Mouse (Mus musculus): ENCODE results near the gene Gm960. TPM values are rescaled to one million over a fixed set of nuclear protein-coding genes. Genes with fewer than 3 reads are reported as not detected.

Gene Gm960
- polyA plus RNA-seq, 1 experiment from 2014 or later, result 0.33 TPM

DNA sequence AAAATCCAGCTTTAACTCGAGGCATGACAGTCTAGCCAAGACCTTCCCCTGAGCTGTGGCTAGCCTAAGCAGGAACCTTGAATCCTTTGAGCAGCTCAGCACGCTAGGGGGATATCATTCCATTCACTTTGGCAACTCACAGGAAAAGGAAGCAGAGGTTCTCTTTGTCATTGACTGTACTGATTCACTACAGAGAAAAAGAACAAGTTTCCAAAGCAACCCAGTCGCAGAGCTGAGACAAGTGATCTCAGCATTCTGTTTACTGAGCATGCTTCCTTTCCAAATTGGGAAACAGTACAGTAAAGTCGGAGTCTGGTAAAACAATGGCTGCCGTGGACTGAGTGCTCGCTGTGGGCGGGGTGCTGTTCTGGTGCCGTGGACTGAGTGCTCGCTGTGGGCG is 10.3 kb upstream of the Gm960 start:
- Histone ChIP-seq H3K4me1 (ENCODE audit: insufficient read depth) (peaks cover 6% of the 10 kb centered on the region), H3K27me3 (ENCODE audit: insufficient read depth, low read length) (peaks cover 50% of the 10 kb centered on the region), H3K4me2 (ENCODE audit: low read depth, low read length) (no peak overlapping the region), H3K9ac (replicated peaks) (no peak overlapping the region), H3K4me3 (ENCODE audit: low read depth, low read length) (no peak overlapping the region), H3K27ac (ENCODE audit: low read depth) (no peak overlapping the region), H3K9me3 (ENCODE audit: low read length) (no peaks in the 10 kb centered on the region), H3K36me3 (replicated peaks; ENCODE audit: insufficient read depth, low read length) (no peaks in the 10 kb centered on the region)
- TF ChIP-seq EP300 (IDR thresholded peaks at IDR 0.05; ENCODE audit: low read depth), result no peak
- 56% methylated on average over 10 of the region's 10 CpGs for WGBS (ENCODE audit: insufficient replicate concordance)
- no peak for ATAC-seq
- no peak for DNase-seq

DNA sequence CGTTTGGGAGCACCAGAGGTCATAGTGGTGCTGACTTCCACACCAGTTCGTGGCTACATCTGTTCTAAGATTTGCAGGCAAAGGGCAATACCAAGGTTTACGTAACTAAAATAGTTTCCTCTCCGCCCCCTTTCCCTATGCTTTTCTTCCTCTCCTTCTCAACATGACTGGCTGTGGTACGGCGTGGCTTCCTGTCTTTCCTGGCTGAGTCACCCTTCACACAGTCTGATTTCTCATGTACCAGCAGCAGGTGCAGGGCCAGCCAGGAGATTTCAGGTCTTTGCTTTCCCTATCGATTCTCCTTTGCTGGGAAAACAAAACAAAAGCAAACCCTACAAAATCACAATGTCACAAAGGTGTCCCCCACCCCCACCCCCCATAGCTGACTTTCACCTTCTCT is 2.8 kb upstream of the Gm960 start:
- Histone ChIP-seq H3K9me3 (ENCODE audit: low read length) (no peaks in the 10 kb centered on the region), H3K27me3 (ENCODE audit: insufficient read depth, low read length) (peaks cover 31% of the 10 kb centered on the region), H3K36me3 (replicated peaks; ENCODE audit: insufficient read depth, low read length) (no peaks in the 10 kb centered on the region), H3K9ac (replicated peaks) (no peak overlapping the region), H3K4me1 (ENCODE audit: insufficient read depth) (peaks cover 15% of the 10 kb centered on the region), H3K4me2 (ENCODE audit: low read depth, low read length) (no peak overlapping the region), H3K27ac (ENCODE audit: low read depth) (no peak overlapping the region), H3K4me3 (ENCODE audit: low read depth, low read length) (no peak overlapping the region)
- ATAC-seq, result peak; percentile 66; the same call in 1 of the 2 replicates
- no peak for TF ChIP-seq CTCF (IDR thresholded peaks at IDR 0.05; ENCODE audit: low read depth)
- TF ChIP-seq EP300 (IDR thresholded peaks at IDR 0.05; ENCODE audit: low read depth), result no peak
- no peak for DNase-seq
- WGBS (ENCODE audit: insufficient replicate concordance), result 22% methylated on average over 7 of the region's 7 CpGs

DNA sequence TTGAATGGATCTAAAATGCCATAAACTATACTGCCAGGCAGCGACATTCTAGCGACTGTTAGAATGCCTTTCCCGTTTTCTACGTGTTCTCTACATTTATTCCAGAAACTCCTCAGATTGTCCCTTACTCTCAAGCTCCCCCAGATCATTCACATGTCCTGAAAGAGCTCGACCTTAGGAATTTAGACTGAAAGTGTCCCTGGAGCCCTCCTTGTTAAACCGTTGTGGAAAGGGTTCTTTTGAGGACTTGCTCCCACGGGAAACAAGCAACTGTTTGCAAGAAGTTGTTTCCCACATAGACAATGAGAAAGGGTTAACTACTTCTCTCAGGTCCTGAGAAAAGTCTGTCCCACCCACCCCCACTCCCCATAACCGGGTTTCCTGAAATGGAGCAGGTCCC is 2.2 kb upstream of the Gm960 start:
- Histone ChIP-seq H3K27ac (ENCODE audit: low read depth) (no peak overlapping the region), H3K36me3 (replicated peaks; ENCODE audit: insufficient read depth, low read length) (no peaks in the 10 kb centered on the region), H3K4me2 (ENCODE audit: low read depth, low read length) (no peak overlapping the region), H3K9me3 (ENCODE audit: low read length) (no peaks in the 10 kb centered on the region), H3K9ac (replicated peaks) (no peak overlapping the region), H3K4me1 (ENCODE audit: insufficient read depth) (peaks cover 15% of the 10 kb centered on the region), H3K4me3 (ENCODE audit: low read depth, low read length) (no peak overlapping the region), H3K27me3 (ENCODE audit: insufficient read depth, low read length) (peaks cover 31% of the 10 kb centered on the region)
- no peak for TF ChIP-seq CTCF (IDR thresholded peaks at IDR 0.05; ENCODE audit: low read depth)
- TF ChIP-seq EP300 (IDR thresholded peaks at IDR 0.05; ENCODE audit: low read depth), result no peak
- WGBS (ENCODE audit: insufficient replicate concordance), result 62% methylated on average over 8 of the region's 8 CpGs
- DNase-seq (no peak), ATAC-seq (no peak)

DNA sequence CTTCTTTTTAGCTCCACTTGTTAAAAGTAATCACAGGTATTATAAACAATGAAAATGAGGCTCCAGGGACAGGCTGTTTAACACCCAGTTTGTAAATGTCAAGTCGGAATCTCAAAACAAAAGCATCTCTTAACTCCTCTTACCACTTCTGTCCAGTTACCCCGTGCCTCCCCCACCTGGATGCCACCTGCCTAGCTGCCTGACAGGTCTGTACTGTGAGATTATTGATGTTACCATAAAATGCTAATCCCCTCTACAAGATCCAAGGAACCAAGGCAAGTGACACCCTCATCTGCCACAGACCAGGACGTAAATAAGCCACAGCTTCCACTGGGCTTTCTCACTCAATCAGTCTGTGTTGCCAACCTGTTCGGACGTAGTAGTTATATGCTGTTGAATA is 1.4 kb upstream of the Gm960 start:
- peaks cover 31% of the 10 kb centered on the region for H3K27me3 ChIP-seq (ENCODE audit: insufficient read depth, low read length)
- WGBS (ENCODE audit: insufficient replicate concordance), result 65% methylated on average over 5 of the region's 5 CpGs

DNA sequence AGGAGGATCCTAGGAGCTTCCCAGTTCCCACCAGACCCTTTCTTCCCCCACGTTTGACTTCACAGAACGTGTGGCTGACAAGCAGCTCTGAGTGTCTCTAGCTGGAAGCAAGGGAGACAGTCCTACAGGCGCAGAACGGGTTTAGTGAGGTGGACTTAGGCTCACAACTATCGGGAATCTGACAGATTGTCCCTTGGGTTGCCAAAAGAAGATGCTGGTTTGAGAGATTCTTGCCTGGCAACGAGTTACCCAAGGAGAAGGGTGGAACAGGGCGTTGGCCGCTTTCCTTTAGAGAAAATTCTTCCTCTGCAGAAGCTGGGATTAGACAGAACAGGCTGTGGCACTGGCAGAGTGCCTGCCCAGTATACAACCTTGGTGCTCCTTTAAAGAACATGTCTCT is 388 bp upstream of the Gm960 start:
- ATAC-seq, result no peak
- DNase-seq, result no peak
- 0 out of 2 replicates have a peak overlapping the region, but pooled peaks have one; percentile 44 for H3K4me3 ChIP-seq (ENCODE audit: low read depth, low read length)
- peaks cover 15% of the 10 kb centered on the region for H3K4me1 ChIP-seq (ENCODE audit: insufficient read depth)
- peaks cover 31% of the 10 kb centered on the region for H3K27me3 ChIP-seq (ENCODE audit: insufficient read depth, low read length)
- TF ChIP-seq CTCF (IDR thresholded peaks at IDR 0.05; ENCODE audit: low read depth) (no peak), EP300 (IDR thresholded peaks at IDR 0.05; ENCODE audit: low read depth) (no peak)
- H3K4me2 ChIP-seq (ENCODE audit: low read depth, low read length), result no peak overlapping the region
- H3K9me3 ChIP-seq (ENCODE audit: low read length), result no peaks in the 10 kb centered on the region
- no peak overlapping the region for H3K9ac ChIP-seq (replicated peaks)
- H3K36me3 ChIP-seq (replicated peaks; ENCODE audit: insufficient read depth, low read length), result no peaks in the 10 kb centered on the region
- WGBS (ENCODE audit: insufficient replicate concordance), result 37% methylated on average over 8 of the region's 8 CpGs
- H3K27ac ChIP-seq (ENCODE audit: low read depth), result no peak overlapping the region

More for the DNA sequence above, 1.4 kb upstream of the Gm960 start:
- TF ChIP-seq EP300 (IDR thresholded peaks at IDR 0.05; ENCODE audit: low read depth) (no peak), CTCF (IDR thresholded peaks at IDR 0.05; ENCODE audit: low read depth) (no peak)
- no peak overlapping the region for H3K27ac ChIP-seq (ENCODE audit: low read depth)
- no peak overlapping the region for H3K4me3 ChIP-seq (ENCODE audit: low read depth, low read length)
- no peak overlapping the region for H3K4me2 ChIP-seq (ENCODE audit: low read depth, low read length)
- no peak for ATAC-seq
- H3K9me3 ChIP-seq (ENCODE audit: low read length), result no peaks in the 10 kb centered on the region
- H3K36me3 ChIP-seq (replicated peaks; ENCODE audit: insufficient read depth, low read length), result no peaks in the 10 kb centered on the region
- H3K9ac ChIP-seq (replicated peaks), result no peak overlapping the region
- peaks cover 15% of the 10 kb centered on the region for H3K4me1 ChIP-seq (ENCODE audit: insufficient read depth)
- DNase-seq, result no peak

DNA sequence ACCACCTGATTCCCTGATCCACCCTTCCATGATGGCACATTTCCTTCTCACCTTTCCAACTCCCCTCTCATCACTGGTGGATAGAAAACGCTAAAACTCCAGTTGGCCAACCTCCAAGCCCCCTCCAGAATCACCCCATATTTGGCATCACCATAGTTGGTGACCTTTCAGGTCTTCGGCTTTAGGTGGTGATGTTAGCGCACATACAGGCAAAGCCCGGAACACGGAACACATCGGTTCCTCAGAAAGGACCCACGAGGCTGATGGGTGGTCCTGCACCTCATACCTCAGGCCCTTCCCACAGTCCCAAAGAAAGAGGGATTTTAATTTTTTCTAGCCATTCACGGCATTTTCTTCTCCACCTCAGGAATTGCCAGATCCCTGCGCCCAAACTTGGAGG is 747 bp downstream of the Gm960 start:
- Histone ChIP-seq H3K4me1 (ENCODE audit: insufficient read depth) (peaks cover 15% of the 10 kb centered on the region), H3K27me3 (ENCODE audit: insufficient read depth, low read length) (peaks cover 31% of the 10 kb centered on the region), H3K4me3 (ENCODE audit: low read depth, low read length) (peak overlapping the region; percentile 44; the same call in 1 of the 2 replicates), H3K27ac (ENCODE audit: low read depth) (no peak overlapping the region), H3K36me3 (replicated peaks; ENCODE audit: insufficient read depth, low read length) (no peaks in the 10 kb centered on the region), H3K9ac (replicated peaks) (no peak overlapping the region), H3K9me3 (ENCODE audit: low read length) (no peaks in the 10 kb centered on the region), H3K4me2 (ENCODE audit: low read depth, low read length) (peak overlapping the region; percentile 77)
- TF ChIP-seq EP300 (IDR thresholded peaks at IDR 0.05; ENCODE audit: low read depth), result no peak
- TF ChIP-seq CTCF (IDR thresholded peaks at IDR 0.05; ENCODE audit: low read depth), result no peak
- 75% methylated on average over 9 of the region's 9 CpGs for WGBS (ENCODE audit: insufficient replicate concordance)
- ATAC-seq, result no peak
- no peak for DNase-seq

DNA sequence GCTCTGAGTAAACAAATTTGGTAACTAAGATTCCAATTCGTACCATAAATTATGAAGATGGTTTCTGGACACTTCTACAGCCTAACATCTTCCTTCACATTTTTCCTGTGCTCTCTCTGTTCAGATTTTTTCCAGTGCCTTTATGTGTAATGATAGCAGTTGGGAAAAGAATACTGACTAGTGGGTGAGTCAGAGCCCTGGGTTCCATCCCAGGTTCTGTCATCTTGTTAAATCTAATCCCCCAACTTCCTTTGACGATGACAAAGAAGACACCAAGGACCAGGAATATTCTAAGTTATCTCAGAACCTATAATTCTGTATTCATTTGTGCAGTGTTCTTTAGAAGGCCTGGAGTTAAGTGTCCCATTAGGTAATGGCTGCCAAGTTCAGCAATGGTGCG is 1.3 kb downstream of the Gm960 start:
- TF ChIP-seq CTCF (IDR thresholded peaks at IDR 0.05; ENCODE audit: low read depth) (no peak), EP300 (IDR thresholded peaks at IDR 0.05; ENCODE audit: low read depth) (no peak)
- ATAC-seq (no peak), DNase-seq (no peak)
- Histone ChIP-seq H3K4me3 (ENCODE audit: low read depth, low read length) (no peak overlapping the region), H3K4me1 (ENCODE audit: insufficient read depth) (peaks cover 15% of the 10 kb centered on the region), H3K27me3 (ENCODE audit: insufficient read depth, low read length) (peaks cover 31% of the 10 kb centered on the region), H3K36me3 (replicated peaks; ENCODE audit: insufficient read depth, low read length) (no peaks in the 10 kb centered on the region), H3K9ac (replicated peaks) (no peak overlapping the region), H3K4me2 (ENCODE audit: low read depth, low read length) (no peak overlapping the region), H3K9me3 (ENCODE audit: low read length) (no peaks in the 10 kb centered on the region), H3K27ac (ENCODE audit: low read depth) (no peak overlapping the region)
- 83% methylated on average over 3 of the region's 3 CpGs for WGBS (ENCODE audit: insufficient replicate concordance)
